Mouse (Mus musculus) E14TG2a.4 (cell line): Measurements from ENCODE around the gene Pard6a.

Experiments
- H3K27me3 ChIP-seq: 2 replicates; pipeline ENCODE4 v1.6.1; 2014; ENCODE audit warnings: low read length, control low read depth; ENCODE audit not compliant: insufficient read depth
- H3K36me3 ChIP-seq: 2 replicates; pipeline ENCODE4 v1.6.1; 2014; ENCODE audit warnings: low read length, control low read depth; ENCODE audit not compliant: insufficient read depth
- H3K4me1 ChIP-seq: replicated peaks from 2 replicates; pipeline ENCODE4 v1.6.1; 2014; ENCODE audit warnings: low read depth, low read length, control low read depth
- H3K4me3 ChIP-seq: replicated peaks from 2 replicates; pipeline ENCODE4 v1.5.1; 2014; ENCODE audit warnings: mild to moderate bottlenecking, low read length
- H3K9me3 ChIP-seq: 2 replicates; pipeline ENCODE4 v1.6.1; 2014; ENCODE audit warnings: low read length, control low read depth
- CTCF ChIP-seq: conservative IDR thresholded peaks from 2 replicates; pipeline ENCODE4 v1.5.1; 2014; ENCODE audit warnings: low read length
- NANOG ChIP-seq: IDR thresholded peaks from 2 replicates; pipeline ENCODE4 v1.6.1; 2014; ENCODE audit warnings: borderline replicate concordance, low read length, mixed read lengths
- POU5F1 ChIP-seq: IDR thresholded peaks from 2 replicates; pipeline ENCODE4 v1.6.1; 2014; ENCODE audit warnings: low read length, borderline replicate concordance

The Pard6a gene

GRCm38 (mm10) chr8:105750606-105751005 is 49.7 kb downstream of the Pard6a start:
- Histone ChIP-seq H3K4me1 (peaks cover 27% of the 10 kb centered on the region), H3K9me3 (no peaks in the 10 kb centered on the region)
- TF ChIP-seq POU5F1 (no peak), NANOG (no peak), CTCF (no peak)

More at GRCm38 (mm10) chr8:105750606-105751005, 49.7 kb downstream of the Pard6a start:
- no peaks in the 10 kb centered on the region for H3K27me3 ChIP-seq
- peak overlapping the region; percentile 45 for H3K4me3 ChIP-seq
- 0 out of 2 replicates have a peak, but pooled peaks cover 4% of the 10 kb centered on the region for H3K36me3 ChIP-seq
